Mouse (Mus musculus) left cerebral cortex, postnatal 10 days (tissue): Measurements from ENCODE around the gene Coq8b. TPM values are rescaled to one million over a fixed set of nuclear protein-coding genes. Genes with fewer than 3 reads are reported as not detected.

Experiments used
- DNase-seq, 2 experiments: peaks; one replicate each; pipeline ENCODE4 v3.0.0; 2021 to 2022; ENCODE audit warnings: low spot score in 2 of 2, mixed read lengths in 1 of 2; ENCODE audit errors: extremely low spot score in 1 of 2
- intact Hi-C: fragments of 180-260 bp; cut with DNase I; formaldehyde crosslinking; loops from one replicate; pipeline ENCODE4 v1.15.1; 2025
- total RNA-seq, 2 experiments: library from RNA; stranded (reverse); gene quantifications; 2 replicates each; pipeline ENCODE4 v1.2.3; 2021

Gene Coq8b
- total RNA-seq, 2 experiments from 2014 or later: 28.3 TPM

GRCm38 (mm10) chr7:27259771-27260170 lies 26.9 kb downstream of the Coq8b start:
- intact Hi-C loops: no loop called here
- no peak for DNase-seq

GRCm38 (mm10) chr7:27260856-27261255 lies 28.0 kb downstream of the Coq8b start:
- DNase-seq: no peak
- intact Hi-C loops: no loop called here

- DNase-seq: peak in 1 of 2 experiments; percentile 58
- intact Hi-C loops: no loop called here
Observed at GRCm38 (mm10) chr7:27261888-27262287, 29.1 kb downstream of the Coq8b start.

DNA sequence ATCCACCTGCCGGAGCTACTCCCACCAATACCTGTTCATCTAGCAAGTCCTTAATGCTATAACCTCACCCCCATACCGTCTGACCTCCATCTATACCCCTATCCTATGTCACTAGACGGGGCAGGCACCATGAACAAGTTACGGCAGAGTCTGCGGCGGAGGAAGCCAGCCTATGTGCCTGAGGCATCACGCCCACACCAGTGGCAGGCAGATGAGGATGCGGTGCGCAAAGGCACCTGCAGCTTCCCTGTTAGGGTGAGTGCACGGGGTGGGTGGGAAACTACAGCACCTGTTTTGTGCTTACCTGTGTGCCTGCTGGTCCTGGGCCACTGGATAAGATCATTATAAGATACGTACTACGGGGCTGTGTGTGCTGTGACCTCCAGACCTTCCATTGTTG lies 31.9 kb downstream of the Coq8b start:
- intact Hi-C loops: no loop called here

GRCm38 (mm10) chr7:27266515-27267128 lies 33.8 kb downstream of the Coq8b start:
- DNase-seq: peak; percentile 57 to 75
- intact Hi-C loops: no loop called here

More for the DNA sequence above, 31.9 kb downstream of the Coq8b start:
- no peak for DNase-seq

DNA sequence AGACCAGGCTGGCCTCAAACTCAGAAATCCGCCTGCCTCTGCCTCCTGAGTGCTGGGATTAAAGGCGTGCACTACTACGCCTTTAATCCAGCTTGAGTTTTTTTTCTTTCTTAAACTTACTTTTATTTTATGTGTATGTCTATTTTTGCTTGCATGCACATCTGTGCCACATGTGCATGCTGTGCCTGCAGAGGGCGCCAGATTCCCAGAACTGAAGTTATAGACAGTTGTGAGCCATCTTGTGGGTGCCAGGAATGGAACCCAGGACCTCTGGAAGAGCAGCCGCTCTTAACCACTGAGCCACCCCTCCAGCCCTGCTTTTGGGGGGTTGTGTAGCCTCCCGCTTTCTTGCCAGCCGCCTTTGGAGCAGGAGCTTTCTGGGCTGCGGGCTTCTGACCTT lies 38.6 kb downstream of the Coq8b start:
- DNase-seq: no peak
- intact Hi-C loops: no loop called here

DNA sequence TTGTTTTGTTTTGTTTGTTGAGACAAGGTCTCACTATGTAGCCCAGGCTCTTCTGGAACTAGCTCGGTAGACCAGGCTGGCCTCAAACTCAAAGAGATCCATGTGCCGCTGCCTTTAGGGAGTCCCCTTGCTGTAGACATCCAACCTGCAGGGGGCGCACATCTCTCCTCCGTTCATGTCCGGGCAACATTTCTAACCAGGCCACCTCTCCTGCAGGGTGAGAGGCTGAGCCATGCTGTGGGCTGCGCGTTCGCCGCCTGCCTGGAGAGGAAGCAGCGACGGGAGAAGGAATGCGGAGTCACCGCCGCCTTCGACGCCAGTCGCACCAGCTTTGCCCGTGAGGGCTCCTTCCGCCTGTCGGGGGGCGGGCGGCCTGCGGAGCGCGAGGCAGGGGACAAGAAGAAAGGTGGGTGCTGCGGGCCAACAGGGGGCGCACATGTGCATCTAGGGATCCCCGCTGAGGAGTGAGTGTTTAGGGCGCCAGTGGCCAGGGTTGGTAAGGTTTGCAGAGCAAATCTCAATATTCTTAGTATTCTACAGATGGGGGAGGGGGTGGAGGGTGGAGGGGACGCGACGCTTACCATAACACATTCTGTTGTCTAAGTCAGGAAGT lies 41.0 kb downstream of the Coq8b start:
- intact Hi-C loops: no loop called here
- peak in 1 of 2 experiments; percentile 62 for DNase-seq

- intact Hi-C loops: no loop called here
- no peak for DNase-seq
Observed at GRCm38 (mm10) chr7:27274916-27275315, 42.1 kb downstream of the Coq8b start.

GRCm38 (mm10) chr7:27276021-27276420 lies 43.2 kb downstream of the Coq8b start:
- intact Hi-C loops: no loop called here
- DNase-seq: no peak

- intact Hi-C loops: no loop called here
- no peak for DNase-seq
Observed at GRCm38 (mm10) chr7:27277191-27277590, 44.4 kb downstream of the Coq8b start.

DNA sequence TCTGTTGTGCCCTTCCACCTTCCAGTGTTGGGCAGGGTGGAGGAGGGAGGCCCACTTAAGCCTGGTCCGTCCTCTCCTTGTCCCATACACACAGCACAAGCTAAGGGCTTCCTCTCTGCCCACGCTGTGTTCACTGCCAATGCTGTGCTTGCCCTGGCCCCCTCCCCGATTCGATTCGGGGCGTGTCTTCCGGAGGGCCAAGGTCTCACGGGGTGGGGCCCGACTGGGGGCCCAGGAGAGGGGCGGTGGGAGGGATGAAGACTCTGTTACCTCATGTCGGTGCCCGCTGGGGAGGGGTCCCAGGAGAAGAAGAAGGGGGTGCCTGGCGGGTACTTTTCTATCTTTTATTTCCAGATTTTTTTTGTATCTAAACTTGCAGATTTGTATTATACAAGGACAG lies 48.9 kb downstream of the Coq8b start:
- intact Hi-C loops: no loop called here
- DNase-seq: no peak

DNA sequence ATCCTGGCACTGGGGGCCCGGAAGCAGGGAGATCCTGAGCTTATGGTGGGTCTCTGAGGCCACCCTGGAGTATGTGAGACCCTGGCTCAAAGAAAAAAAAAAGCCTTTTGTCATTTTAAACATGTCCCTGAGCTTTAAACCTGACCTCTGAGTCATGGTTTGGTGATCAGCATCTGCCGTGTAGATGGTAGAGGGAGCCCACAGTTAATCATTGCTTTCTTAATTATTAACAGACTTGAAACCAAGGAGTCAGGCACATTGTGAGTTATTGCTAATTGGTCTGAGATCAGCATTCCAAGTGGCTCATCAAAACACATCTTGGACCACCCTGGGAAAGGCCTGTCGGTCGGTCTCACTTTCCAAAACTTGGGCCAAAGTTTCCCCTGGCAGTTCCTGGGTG lies 49.4 kb downstream of the Coq8b start:
- no peak for DNase-seq

DNA sequence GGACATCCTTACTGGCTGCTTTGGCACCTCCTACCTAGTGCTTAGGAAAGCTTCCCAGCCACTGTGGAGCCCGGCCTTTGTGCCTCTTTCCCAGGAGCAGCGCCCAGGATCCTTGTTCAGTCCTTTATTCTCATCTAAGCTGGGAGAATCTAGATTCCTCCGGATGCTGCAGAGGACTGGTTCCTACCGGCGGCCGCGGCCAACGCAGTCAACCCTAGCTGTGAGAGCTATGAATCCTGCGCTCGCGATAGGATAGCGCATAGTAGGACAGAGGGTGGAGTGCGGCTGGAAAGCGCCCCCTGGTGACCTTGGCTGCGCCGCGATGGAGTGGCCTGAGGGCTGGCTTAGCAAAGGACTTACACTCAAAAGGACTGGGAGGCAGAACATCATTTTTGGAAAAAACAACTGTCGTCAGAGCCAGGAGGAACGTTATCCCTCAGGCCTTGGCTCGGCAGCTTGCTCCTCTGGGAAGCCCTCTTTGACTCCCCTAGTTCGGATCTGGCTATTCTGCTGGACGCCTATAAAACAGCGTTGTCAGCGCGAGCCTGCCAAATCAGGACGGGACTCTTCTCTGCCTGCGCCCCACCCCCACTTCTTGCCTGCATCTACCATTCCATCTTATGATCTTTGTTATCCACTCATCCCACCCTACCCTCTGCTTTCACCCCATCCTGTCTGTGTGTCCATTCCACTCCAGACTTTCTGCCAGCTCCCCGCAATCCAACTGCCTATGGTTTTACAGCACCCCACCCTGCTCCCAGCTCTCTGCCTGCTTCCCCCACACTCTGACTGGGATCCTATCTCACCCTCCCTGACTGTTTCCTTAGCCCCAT lies 52.3 kb downstream of the Coq8b start:
- intact Hi-C loops: no loop called here
- DNase-seq: peak in 1 of 2 experiments; percentile 67

More for the DNA sequence above, 49.4 kb downstream of the Coq8b start:
- intact Hi-C loops: no loop called here

DNA sequence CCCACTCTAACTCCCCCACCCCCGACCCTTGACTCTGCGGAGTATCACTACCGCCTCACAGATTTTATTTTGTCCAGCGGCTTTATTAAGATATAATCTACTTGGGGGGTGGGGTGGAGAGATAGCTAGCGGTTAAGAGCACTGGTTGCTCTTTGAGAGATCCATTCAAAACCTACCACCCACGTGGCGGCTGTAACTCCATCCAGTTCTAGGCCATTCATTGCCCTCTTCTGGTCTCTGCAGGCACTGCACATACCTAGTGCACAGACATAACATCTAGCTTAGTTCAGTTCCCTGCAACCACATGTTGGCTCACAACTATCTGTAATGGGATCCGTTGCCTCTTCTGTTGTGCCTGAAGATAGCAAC lies 52.9 kb downstream of the Coq8b start:
- peak; percentile 44 to 75 for DNase-seq
- intact Hi-C loops: no loop called here

DNA sequence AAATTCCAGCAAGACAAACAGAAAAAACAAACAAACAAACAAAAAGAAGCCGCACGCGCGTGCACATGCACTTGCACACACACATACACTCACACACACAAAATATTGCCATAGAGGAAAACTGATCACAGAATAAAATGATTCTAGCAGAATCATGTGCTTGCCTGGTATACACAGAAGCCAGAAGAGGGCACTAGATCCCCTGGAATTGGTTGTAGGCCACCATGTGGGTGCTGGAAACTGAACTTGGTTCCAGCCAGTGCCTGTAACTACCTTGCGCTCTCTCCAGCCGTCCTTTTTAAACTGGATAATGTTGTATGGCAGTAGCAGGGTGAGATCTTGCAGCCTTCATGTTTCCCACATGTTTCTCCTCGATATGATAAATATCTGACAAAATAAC lies 55.9 kb downstream of the Coq8b start:
- intact Hi-C loops: no loop called here

DNA sequence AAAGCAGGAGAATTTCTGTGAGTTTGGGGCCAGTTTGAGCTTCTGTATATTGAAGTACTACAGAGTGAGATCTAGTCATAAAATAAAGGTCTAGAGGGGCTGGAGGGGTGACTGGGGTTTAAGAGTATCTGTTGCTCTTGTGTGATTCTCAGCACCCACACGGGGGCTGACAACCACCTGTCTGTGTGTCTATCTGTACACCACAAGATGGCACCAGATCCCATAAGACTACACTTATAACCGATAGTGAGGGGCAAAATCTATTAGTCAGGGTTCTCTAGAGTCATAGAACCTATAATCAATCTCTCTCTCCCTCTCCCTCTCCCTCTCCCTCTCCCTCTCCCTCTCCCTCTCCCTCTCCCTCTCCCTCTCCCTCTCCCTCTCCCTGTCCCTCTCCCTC lies 57.7 kb downstream of the Coq8b start:
- no peak for DNase-seq
- intact Hi-C loops: no loop called here

More for the DNA sequence above, 55.9 kb downstream of the Coq8b start:
- no peak for DNase-seq

DNA sequence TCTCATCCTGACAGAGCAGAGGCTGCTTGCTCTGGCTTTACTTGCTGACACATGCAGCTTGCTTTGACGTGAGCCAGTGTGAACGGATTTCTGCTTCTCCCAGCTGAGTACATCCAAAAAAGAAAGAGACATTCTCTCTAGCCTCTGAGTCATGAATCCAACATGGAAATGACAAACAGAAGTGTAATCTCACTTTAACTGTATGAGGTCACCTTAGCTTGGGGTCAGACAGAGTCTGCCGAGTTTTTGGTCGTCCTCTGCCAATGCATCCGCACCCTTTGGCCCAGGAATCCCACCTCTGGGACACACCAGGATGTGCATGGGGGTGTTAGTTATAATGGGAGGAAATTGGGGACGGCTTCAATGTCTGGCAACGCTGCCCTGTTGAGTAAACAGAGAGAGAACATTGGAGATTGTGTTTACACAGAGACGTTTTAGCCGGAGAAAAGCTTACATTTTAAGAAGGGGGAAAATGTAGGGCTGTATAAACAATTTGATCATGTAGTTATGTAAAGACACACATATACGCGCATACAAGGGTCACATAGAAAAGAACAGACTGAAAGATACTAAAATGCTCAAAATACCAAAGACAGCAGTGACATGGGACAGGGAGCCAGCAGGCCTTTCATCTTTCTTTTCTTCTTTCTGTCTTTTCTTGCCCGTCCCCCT lies 59.1 kb downstream of the Coq8b start:
- intact Hi-C loops: no loop called here
- no peak for DNase-seq

GRCm38 (mm10) chr7:27295956-27296355 lies 63.1 kb downstream of the Coq8b start:
- intact Hi-C loops: no loop called here
- DNase-seq: no peak

GRCm38 (mm10) chr7:27296518-27296917 lies 63.7 kb downstream of the Coq8b start:
- intact Hi-C loops: no loop called here
- DNase-seq: no peak
